ENCODE assay signal across 16 mouse cellular contexts in the genomic region with DNA sequence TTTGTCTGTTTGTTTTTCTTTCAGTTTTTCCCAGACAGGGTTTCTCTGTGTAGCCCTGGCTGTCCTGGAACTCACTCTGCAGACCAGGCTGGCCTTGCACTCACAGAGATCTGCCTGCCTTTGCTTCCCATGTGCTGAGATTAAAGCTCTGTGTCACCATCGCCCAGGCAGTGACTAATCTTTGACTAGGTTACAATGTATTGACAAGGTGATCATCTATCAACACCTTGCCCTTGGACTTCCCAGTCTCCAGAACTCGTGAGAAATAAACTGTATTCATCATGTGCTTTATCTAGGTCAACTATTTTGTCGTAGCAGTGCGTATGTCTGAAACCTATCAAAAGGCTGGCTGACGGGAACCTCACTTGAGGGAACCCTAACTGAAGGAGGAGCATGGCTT.
"Had no signal": no experiment of that assay in that cellular context is flagged by ENCODE, and none has a peak within 500 bp of the region (broad histone marks: within the 10 kb centered on the region; RNA-seq: fewer than 3 reads in every experiment).

No protein-coding gene starts in this region.

- H3K27ac ChIP-seq: neural tube, embryonic 12.5 days; neural tube, embryonic 13.5 days; neural tube, embryonic 15.5 days; stomach, embryonic 15.5 days had no signal

- H3K4me3 ChIP-seq: neural tube, embryonic 12.5 days; neural tube, embryonic 13.5 days; neural tube, embryonic 15.5 days; stomach, embryonic 15.5 days had no signal

- H3K4me1 ChIP-seq: neural tube, embryonic 12.5 days; neural tube, embryonic 13.5 days; neural tube, embryonic 15.5 days; stomach, embryonic 15.5 days had no signal

- H3K9me3 ChIP-seq: neural tube, embryonic 12.5 days; neural tube, embryonic 13.5 days; neural tube, embryonic 15.5 days; stomach, embryonic 15.5 days had no signal

- DNase-seq: retina, postnatal 1 day; right cerebral cortex, adult 18-20 months; right cerebral cortex, postnatal 14 days; right cerebral cortex, postnatal 25 days; right cerebral cortex, postnatal 4 days; spleen, adult 18-20 months; thymus, adult 18-20 months; thymus, adult 2 months; thymus, postnatal 14 days; thymus, postnatal 25 days; thymus, postnatal 36 days; thymus, postnatal 4 days had no signal

- H3K9ac ChIP-seq: neural tube, embryonic 12.5 days; neural tube, embryonic 13.5 days; neural tube, embryonic 15.5 days; stomach, embryonic 15.5 days had no signal

- H3K27me3 ChIP-seq: neural tube, embryonic 12.5 days; neural tube, embryonic 13.5 days; neural tube, embryonic 15.5 days; stomach, embryonic 15.5 days had no signal

- H3K36me3 ChIP-seq: stomach, embryonic 15.5 days had no signal

- H3K4me2 ChIP-seq: neural tube, embryonic 12.5 days; neural tube, embryonic 13.5 days; neural tube, embryonic 15.5 days; stomach, embryonic 15.5 days had no signal
